Mouse (Mus musculus): ENCODE measurements at regions not wholly inside any gene's neighbourhood (a gene's known extent, or its start where the extent isn't known, plus 50 kb on each side); places are given as distances from the start of the nearest gene placed in this dataset.

GRCm38 (mm10) chr4:34226089-34226840 lies 176.3 kb upstream of the Spaca1 start:
- TF ChIP-seq CTCF (IDR thresholded peaks at IDR 0.05; ENCODE audit: extremely low read depth, insufficient read depth, insufficient read length, insufficient replicate concordance) (no peak), POLR2A (IDR thresholded peaks at IDR 0.05; ENCODE audit: low read depth, low read length) (no peak)

Data from spleen, adult 2 months (tissue).